Mouse (Mus musculus): ENCODE results near the gene Baiap2.

DNA sequence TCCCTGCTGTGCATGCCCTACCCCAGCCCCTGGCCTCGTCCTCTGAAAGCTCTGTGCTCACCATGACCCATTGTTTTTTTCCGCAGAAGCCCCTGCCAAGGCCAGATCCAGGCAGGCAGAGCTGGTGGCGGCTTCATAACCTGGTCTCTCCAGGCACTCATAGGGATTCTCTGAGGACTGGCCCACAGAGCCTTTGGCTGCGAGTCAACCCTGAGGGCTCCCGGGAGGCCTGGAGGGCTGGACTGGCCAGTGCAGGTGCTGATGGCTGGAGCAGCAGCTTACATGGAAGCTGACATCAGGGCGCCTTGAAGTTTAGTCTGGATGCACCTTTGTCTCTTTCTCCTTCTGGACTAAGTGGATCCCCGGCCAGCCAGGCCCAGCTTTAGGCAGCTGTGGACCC lies 24.0 kb upstream of the Baiap2 start:
- TF ChIP-seq TAL1 (IDR thresholded peaks at IDR 0.05; ENCODE audit: low read length) (no peak), GATA1 (IDR thresholded peaks at IDR 0.05; ENCODE audit: low read length) (no peak)
